Mouse (Mus musculus): Measurements from ENCODE around the gene Cldn6.

DNA sequence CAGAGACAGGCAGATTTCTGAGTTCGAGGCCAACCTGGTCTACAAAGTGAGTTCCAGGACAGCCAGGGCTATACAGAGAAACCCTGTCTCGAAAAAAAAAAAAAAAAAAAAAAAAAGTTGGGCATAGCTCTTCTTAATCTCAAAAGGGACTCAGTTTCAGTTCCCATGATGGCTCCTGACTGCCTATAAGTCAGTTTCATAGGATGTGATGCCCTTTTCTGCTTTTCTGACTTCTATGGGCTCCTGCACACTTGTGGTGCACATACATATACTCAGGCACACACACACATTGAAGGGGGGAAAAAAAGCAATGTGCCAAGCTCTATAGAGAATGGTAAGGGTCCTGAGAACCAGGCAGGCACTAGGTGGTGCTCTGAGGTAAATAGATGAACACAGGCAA lies 25.7 kb upstream of the Cldn6 start:
- no peak for TF ChIP-seq CTCF (IDR thresholded peaks at IDR 0.05; ENCODE audit: borderline replicate concordance, insufficient read depth, low read depth, low read length)
- TF ChIP-seq POLR2A (IDR thresholded peaks at IDR 0.05; ENCODE audit: borderline replicate concordance, insufficient read depth, low read length): no peak

Measured in cerebellum, adult 2 months (tissue).